Mouse (Mus musculus): ENCODE measurements at regions not wholly inside any gene's neighbourhood (a gene's known extent, or its start where the extent isn't known, plus 50 kb on each side); places are given as distances from the start of the nearest gene placed in this dataset.

- DNase-seq = no peak
- intact Hi-C loops (cut with DNase I) = no loop called here
- Histone ChIP-seq H3K4me3 (no peak overlapping the region), H3K27ac (peak overlapping the region; percentile 89)
- TF ChIP-seq CTCF (IDR thresholded peaks at IDR 0.05) = no peak
Measured at GRCm38 (mm10) chr8:126851780-126852179, 93.9 kb downstream of the Tomm20 start.

GRCm38 (mm10) chr8:126850189-126850535 lies 95.5 kb downstream of the Tomm20 start:
- Histone ChIP-seq H3K27ac (peak overlapping the region; percentile 89), H3K4me3 (no peak overlapping the region)
- intact Hi-C loops (cut with DNase I) = no loop called here
- no peak for DNase-seq
- TF ChIP-seq CTCF (IDR thresholded peaks at IDR 0.05) = no peak

- peak overlapping the region; percentile 89 for H3K27ac ChIP-seq
- intact Hi-C loops (cut with DNase I) = no loop called here
- TF ChIP-seq CTCF (IDR thresholded peaks at IDR 0.05) = peak; percentile 39; the same call in 1 of the 2 replicates
- peak overlapping the region; percentile 23; the same call in 1 of the 2 replicates for H3K4me3 ChIP-seq
- DNase-seq = peak; percentile 73
Measured at GRCm38 (mm10) chr8:126849411-126850188, 96.0 kb downstream of the Tomm20 start.

GRCm38 (mm10) chr8:126848369-126849105 lies 97.1 kb downstream of the Tomm20 start:
- H3K4me3 ChIP-seq = no peak overlapping the region
- no peak for DNase-seq
- intact Hi-C loops (cut with DNase I) = no loop called here
- H3K27ac ChIP-seq = peak overlapping the region; percentile 89
- TF ChIP-seq CTCF (IDR thresholded peaks at IDR 0.05) = no peak

GRCm38 (mm10) chr8:126847664-126848353 lies 97.8 kb downstream of the Tomm20 start:
- DNase-seq = peak; percentile 56
- Histone ChIP-seq H3K27ac (peak overlapping the region; percentile 89), H3K4me3 (no peak overlapping the region)
- intact Hi-C loops (cut with DNase I) = no loop called here
- TF ChIP-seq CTCF (IDR thresholded peaks at IDR 0.05) = no peak

- intact Hi-C loops (cut with DNase I) = no loop called here
- Histone ChIP-seq H3K4me3 (no peak overlapping the region), H3K27ac (peak overlapping the region; percentile 64)
- DNase-seq = no peak
- TF ChIP-seq CTCF (IDR thresholded peaks at IDR 0.05) = no peak
Measured at GRCm38 (mm10) chr8:126846188-126846565, 99.5 kb downstream of the Tomm20 start.

GRCm38 (mm10) chr8:126845530-126846187 lies 100.0 kb downstream of the Tomm20 start:
- no peak for TF ChIP-seq CTCF (IDR thresholded peaks at IDR 0.05)
- Histone ChIP-seq H3K27ac (peak overlapping the region; percentile 64), H3K4me3 (no peak overlapping the region)
- no peak for DNase-seq
- intact Hi-C loops (cut with DNase I) = no loop called here

- intact Hi-C loops (cut with DNase I) = loop anchor here (5.0 kb wide), 1 partner anchor 63 kb away; no protein-coding TSS in a partner anchor
- Histone ChIP-seq H3K27ac (peak overlapping the region; percentile 24; the same call in 1 of the 2 replicates), H3K4me3 (no peak overlapping the region)
- DNase-seq = no peak
- TF ChIP-seq CTCF (IDR thresholded peaks at IDR 0.05) = no peak
Measured at GRCm38 (mm10) chr8:126844627-126845026, 101.0 kb downstream of the Tomm20 start.

GRCm38 (mm10) chr8:126841187-126841586 lies 104.5 kb downstream of the Tomm20 start:
- intact Hi-C loops (cut with DNase I) = loop anchor here (2.0 to 5.0 kb wide), 2 partner anchors 66 to 246 kb away; no protein-coding TSS in a partner anchor
- Histone ChIP-seq H3K4me3 (no peak overlapping the region), H3K27ac (peak overlapping the region; percentile 93; the same call in 1 of the 2 replicates)
- no peak for DNase-seq
- TF ChIP-seq CTCF (IDR thresholded peaks at IDR 0.05) = no peak

- DNase-seq = peak; percentile 86
- Histone ChIP-seq H3K4me3 (peak overlapping the region; percentile 35), H3K27ac (peak overlapping the region; percentile 93)
- TF ChIP-seq CTCF (IDR thresholded peaks at IDR 0.05) = peak; percentile 78
- intact Hi-C loops (cut with DNase I) = loop anchor here (2.0 to 5.0 kb wide), 6 partner anchors 33 to 343 kb away; no protein-coding TSS in a partner anchor
Measured at GRCm38 (mm10) chr8:126839712-126840355, 105.8 kb downstream of the Tomm20 start.

- intact Hi-C loops (cut with DNase I) = loop anchor here (2.0 to 5.0 kb wide), 4 partner anchors 32 to 342 kb away; no protein-coding TSS in a partner anchor
- Histone ChIP-seq H3K27ac (peak overlapping the region; percentile 93), H3K4me3 (peak overlapping the region; percentile 35)
- TF ChIP-seq CTCF (IDR thresholded peaks at IDR 0.05) = no peak
- peak; percentile 65 for DNase-seq
Measured at GRCm38 (mm10) chr8:126839039-126839711, 106.5 kb downstream of the Tomm20 start.

Data from gastrocnemius, adult 2 months (tissue).